Mouse (Mus musculus) right cerebral cortex, adult 18-20 months (tissue): ENCODE results near the gene Cdx2.
A peak's percentile ranks its signal among the peaks of the same experiment; 100 is the strongest.

Experiments used
- DNase-seq: peaks from one replicate; pipeline ENCODE4 v3.0.0; 2022; ENCODE audit warnings: mixed read lengths

Cdx2 gene

DNA sequence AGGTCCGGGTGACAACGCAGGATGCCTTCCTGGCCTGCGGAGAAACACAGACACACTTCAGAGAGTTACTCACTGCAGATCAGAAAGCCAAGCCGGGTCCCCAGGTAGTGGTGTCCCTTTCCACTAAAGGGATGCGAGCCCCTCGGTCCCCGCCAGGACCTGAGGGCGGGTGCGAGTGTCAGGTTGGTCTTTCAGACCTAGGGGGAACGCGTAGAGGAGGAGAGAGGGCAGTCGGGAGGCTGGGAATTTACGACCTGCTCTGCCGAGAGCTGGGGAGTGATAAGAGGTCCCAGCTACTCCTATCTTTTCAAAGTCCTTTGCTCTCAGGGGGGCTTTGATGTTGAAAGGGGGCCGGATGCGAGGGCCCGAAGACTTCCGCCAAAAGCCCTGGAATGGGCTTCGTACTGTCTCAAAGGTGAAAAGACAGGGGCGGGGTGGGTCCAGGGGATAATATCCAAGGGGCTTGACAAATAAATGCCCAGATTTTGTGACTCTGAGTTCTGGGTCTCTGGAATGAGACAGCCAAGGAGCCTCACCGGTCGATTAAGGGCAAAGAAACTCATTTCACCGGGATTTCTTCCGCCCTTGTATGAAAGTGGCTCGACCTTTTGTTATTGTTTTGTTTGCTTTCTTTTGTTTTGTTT lies 8.5 kb upstream of the Cdx2 start:
- no peak for DNase-seq

DNA sequence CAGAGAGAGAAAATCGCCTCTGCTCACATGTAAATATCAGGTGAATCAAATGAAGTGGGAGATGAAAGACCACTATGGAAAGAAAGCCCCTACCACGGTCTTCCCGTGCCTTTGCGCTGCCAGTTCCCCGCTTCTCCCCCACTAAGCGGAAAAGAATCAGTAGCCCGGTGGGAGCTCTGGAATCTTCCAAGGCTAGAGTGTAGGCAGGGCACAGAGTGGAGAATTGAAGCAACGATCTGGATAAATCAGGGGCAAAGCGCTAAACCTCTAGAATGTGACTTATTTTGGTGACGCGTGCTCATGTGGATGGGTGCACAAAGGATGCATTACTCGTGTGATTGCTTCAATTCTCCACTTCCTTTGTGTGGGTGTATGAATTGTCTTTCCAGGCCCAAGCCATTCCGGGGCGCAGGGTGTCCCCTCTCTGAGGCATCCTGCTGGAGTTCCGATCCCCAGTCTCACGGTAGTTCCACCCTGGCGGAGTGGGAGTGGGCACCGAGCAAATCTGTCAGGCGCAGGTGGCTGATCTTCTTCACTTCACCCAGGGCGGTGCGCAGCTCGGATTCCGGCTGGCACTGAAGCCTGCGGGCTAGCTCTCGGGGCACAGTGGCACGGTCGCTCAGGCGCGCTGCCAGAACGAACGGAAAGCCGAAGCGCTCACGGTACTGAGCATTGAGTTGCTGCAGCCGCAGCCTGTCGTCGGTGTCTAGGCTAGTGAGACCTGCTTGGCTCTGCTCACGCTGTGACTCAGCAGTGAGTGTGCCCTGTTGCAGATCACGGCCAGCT lies 7.8 kb upstream of the Cdx2 start:
- no peak for DNase-seq

DNA sequence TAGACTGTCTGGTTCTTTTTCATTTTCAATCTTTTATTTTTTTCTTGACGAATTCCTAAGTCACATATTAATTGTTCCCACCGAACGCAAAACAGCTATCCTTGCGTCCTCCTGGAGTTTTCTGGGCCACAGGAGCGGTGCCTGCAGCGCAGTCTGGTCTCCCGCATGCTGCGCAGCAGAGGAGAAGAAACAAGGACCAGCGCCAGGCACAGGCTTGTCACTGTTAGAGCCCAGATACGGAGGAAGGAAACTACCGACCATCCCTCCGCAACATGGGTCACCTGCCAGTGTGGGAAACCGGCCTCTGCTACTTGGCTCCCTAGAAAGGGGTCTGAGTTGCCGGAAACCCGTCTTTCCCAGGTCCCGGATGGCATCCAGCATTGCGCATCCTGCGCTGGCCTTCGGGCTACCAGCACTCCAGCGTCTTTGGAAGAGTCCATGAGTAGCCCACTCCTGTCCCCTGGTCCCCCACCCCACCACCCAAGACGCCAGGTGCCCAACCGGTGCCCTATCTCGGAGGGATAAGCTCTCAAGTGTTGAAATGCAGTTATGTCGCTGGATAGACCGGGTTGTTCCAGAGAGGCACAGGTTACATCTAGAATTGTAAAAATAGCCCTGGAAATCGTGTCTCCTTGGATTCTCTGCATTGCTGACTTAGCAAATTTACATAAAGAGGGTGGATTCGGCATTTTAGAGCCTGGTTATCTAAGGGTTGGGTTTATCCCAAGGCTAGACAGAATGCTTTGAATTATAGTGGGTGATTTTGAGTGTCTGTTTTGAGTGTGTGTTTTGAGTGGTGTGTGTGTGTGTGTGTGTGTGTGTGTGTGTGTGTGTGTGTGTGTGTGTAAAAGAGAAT lies 6.0 kb upstream of the Cdx2 start:
- no peak for DNase-seq

DNA sequence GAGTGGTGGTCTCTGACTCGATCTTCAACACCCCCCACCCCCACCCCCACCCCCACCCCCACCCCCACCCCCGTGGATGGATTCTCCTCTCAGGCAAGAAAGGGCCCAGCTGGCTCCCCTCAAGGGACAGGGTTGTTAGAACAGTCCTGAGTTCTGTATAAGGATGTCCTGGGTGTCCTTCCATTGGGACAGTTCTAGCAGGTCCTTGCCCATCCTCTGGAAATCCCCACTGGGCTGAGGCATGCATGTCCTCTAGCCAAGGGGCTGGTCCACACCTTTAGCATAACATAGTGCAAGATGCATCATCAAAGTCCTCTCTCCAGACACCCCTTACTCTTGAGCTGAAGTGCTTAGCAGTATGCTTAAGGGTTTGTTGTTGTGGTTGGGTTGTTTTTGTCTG lies 2.7 kb upstream of the Cdx2 start:
- DNase-seq: no peak

DNA sequence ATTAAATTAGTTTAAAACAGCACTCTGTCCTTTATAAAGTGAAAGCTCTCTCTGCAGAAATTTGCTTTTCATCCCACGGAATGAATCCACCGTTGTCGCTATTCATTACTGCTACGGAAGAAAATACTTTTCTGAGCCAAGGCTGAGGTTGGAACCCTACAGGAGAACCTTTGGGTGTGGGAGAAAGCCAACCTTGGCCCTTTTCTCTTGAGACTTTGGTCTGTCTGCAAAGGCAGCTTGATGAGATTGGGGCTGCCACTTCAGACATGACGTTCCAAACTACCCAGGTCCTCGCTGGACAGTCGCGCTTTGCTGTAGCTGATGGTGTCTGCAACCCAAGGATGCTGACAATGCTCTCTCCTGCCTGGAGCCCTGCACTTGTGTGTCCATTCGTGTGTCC lies 1.4 kb upstream of the Cdx2 start:
- no peak for DNase-seq

DNA sequence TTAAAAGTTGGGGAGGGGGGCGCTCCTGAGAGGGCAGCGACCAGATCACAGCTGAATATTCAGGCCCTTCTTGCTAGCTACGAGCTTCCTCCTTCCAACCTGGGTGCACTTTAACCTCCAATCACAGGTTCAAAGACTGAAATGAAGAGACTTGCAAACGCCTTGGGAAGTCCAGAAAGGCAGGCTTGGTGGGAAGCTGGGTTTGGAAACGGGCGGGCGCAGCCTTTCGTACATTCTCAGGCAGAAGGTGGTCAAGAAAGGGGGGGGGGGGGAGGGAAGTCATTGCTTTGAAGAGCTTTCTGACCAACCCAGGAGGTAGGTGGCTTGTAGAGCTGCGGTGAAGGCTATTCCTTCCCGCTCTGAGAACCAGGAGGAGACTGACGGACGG lies 322 bp upstream of the Cdx2 start:
- no peak for DNase-seq

DNA sequence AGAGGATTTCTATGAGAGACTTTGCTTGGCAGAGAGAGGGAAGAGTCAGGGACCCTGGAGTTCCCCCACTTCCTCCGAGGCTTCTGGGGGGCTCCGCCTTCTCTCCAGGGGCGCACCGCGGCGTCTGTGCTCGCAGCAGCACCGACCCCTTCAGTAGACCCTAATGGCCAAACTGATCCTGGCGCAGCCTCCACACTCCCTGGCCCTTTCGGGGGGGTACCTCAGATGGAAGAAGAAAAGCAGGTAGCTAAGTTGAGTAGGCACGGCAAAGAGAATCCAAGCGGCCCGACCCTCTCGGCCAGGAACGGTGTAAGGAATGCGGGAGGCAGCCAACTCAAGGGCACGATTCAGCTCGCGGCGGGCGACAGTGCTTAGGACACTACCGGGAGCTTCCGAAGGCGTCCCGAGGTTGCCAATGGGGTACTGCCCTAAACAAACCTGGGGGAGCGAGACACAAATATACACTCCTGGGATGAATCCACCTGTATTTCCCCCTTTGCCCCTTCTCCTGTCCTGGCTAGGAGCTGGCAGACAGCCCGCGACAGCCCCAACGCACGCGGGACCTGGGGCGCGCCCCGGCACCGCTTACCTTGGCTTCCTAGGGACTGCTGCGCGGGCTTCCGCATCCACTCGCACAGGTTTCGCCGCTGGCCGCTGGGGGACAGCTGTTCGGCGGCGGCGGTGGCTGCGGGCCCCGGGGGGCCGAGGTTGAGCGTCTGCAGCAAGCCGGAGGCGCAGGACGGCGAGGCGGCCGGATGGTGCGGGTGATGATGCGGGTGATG lies 1.0 kb downstream of the Cdx2 start:
- DNase-seq: no peak

DNA sequence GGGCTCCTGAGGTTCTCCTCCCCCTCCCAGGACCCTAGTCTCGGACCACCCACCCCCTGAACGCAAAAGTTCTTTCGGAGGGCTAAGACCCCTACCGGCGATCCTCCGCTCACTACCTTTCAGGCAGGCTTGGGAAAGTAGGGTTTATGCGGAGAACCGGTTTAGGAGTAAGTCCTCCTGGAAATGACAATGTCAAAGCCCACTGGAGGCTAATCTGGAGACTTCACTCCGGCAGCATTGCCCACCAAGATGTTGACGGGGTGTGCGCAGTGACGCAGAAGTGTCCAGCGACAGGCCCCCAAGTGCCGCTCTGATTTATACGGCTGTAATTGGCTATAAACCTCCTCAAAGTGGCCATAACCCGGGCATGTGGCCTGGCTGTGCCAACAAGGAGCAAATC lies 1.9 kb downstream of the Cdx2 start:
- DNase-seq: no peak

DNA sequence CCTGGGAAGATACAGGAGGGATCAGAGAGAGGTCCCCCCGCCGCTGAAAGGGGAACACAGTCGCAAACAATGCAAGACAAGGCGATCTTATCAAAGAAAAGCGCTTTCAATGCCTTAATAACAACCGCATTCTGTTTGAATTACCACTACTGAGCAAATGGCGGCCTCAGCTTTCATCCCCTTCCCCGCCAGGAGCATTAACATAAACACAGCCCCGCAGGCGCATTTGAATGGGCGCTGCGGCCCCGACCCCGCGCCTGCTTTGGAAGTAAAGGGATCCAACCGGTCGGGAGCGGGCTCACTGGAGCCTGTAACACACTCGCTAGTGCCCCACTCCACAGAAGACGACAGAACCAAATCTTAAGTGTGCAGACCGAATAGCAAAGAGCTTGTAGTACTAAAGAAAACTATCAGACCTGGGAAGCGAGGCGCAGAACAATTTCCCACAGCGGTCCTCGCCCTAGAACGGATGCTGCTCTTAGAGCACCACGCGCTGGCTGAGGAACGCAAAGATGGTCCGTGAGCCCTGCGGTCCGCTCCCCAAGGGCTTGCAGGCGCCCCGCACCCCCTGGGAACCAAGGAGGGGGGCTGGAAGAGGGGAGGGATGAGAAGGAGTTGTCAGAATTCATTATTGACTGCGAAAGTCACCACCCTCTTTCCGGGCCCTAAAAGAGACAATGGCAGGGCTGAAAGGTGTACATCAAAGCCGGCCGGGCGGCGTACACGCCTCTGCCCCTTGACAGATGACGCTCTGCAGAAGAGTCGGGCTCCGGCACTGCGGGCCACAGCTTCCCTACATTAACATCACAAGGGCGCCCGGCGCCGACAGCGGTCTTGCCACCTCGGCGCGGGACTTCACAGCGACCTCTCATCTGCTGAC lies 2.6 kb downstream of the Cdx2 start:
- no peak for DNase-seq

DNA sequence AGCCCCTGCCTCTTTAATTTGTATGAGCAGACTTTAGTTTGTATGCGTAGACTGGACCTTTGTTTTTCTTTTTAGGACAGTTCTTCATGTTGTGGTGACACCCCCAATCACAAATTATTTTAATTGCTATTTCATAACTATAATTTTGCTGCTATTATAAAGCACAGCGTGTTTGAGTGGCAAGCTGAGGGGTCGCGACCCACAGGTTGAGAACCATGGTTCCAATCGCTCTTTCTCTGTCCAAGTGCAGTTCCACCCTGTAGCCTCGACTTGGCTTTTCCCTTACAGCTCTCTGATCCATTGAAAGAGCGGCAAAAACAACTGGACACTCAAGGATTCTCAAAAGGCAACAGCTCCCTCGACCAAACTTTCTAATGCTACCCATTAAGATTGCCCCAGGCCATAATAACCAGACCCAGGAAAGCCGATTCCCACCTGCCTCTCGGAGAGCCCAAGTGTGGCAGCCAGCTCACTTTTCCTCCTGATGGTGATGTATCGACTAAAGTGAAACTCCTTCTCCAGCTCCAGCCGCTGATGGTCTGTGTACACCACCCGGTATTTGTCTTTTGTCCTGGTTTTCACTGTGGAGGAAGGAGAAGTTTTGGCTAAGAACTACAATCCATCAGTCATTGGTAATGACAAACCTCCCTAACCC lies 4.2 kb downstream of the Cdx2 start:
- no peak for DNase-seq

DNA sequence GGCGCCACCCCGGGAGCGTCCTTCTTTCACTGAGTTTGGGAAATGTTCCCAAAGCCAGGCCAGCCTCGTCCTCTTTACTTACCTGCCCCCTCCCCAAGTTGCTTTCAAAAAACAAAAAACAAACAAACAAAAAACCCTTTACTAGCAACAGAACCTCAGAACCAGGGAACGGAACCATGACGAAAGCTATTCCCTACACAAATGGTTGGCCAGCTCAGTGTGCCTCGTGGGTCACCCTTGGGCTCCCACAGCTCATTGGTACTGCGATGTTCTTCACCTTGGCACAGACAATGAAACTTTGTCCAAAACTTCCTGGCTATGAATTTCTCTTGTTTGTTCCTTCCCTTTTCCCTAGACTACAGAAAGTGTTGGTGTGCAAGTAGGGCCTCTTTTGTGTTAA lies 4.9 kb downstream of the Cdx2 start:
- DNase-seq: no peak

DNA sequence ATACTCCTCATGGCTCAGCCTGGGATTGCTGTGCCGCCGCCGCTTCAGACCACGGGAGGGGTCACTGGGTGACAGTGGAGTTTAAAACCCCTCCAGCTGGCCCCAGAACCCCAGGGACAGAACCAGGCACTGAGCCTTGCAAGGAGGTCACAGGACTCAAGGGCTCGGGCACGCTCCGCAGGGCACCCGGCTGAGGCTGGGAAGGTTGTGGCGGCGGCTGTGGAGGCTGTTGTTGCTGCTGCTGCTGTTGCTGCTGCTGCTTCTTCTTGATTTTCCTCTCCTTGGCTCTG lies 5.3 kb downstream of the Cdx2 start:
- DNase-seq: no peak

DNA sequence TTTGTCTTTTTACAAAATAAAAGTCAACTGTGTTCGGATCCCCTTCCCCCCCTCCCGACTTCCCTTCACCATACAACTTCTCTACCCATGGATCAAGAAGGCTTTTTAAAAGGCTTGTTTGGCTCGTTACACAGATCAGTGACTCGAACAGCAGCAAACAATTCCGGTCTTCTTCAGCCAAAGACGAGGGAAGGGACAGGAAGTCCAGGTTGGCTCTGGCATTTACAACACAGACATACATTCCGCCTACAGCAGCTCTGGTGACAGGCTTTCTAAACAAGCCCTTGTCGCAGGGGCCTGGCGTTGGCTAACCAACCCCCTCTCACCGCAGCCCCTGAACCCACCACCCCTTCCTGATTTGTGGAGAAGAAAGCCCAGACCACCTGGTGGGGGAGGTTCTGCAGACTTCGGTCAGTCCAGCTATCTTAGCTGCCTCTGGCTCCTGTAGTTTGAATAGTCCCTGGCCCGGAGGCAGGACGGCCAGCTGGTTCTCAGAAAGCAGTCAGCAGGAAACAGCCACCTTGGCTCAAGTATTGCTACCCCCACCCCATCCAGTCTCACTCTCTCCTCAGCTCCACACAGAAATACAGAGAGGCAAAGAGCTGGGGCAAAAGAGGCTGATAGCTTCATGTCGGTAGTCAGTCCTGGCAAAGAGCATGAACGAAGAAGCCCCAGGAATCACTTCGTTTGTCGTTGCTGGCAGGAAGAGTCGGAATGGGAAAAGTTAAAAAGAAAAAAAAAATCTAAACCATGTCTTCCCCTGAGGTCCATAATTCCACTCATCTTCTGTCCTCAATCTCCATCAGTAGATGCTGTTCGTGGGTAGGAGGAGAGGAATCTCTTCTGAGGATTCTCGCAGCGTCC lies 5.9 kb downstream of the Cdx2 start:
- DNase-seq: no peak

DNA sequence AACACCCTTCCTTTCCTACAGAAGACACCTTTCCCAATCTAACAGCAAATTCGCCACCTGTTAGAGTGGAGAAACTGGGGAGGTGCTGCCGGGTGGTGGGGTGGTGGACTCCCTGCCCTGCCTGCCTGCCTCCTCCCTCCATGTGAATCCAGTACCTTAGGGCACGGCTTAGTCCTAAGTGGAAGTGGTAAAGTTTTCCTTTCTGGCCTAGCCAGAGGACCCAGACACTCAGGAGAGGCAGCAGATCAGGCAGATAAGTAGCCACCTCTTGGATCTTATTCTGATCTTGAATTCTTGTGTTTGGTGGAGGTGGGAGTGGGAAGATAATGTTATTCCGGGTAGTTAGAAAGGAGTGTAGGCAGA lies 7.1 kb downstream of the Cdx2 start:
- no peak for DNase-seq

DNA sequence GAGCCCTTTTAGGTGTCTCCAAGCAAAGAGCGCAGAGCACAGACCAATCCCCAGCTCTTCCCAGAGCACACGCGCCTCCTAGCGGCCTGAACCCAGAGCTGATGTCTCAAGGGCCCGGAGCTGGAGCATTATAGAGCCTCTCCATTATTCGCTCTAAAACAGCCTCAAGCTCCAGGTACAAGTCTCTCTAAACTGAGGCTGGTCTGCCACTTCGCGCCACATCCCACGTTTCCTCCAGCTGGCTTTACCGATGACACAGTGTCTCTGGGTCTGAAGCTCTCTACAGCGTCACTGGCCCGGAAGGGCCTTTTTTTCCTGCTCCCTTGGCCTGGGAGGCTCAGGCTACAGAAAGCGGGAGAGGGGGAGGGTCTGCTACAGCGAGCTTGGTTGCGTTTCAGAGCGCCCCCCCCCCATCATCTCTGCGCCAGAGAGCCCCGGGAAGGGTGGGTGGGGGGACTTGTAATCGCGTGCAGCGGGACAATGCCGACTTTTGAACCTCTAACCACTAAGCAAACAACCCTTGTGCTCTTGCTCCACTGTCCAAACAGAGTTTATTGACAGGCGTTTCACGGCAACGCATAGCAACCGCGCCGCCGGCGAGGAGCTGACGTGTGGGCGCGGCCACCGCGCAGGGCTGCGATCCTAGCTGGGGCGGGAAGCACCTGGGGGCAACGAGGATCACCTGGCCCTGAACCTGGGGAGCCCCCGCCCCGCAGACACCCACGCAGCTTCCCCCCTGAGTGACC lies 7.6 kb downstream of the Cdx2 start:
- peak; percentile 11 for DNase-seq

DNA sequence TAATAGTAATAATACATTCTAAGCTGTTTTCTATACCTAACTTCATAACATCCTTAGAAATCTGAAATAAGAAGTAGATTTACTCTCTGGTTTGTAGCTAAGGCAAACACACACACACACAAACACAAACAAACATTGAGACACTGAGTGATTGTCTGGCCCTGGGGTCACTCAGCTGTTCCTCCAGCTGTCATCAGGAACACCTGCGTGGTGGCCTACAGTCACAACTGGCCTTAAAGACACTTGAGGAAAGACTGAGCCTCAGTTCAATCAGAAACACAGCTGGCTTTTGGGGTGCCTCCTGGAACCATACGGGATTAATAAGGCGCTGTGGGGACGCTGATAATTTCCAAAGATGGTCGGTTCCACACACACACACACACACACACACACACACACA lies 9.8 kb downstream of the Cdx2 start:
- no peak for DNase-seq

DNA sequence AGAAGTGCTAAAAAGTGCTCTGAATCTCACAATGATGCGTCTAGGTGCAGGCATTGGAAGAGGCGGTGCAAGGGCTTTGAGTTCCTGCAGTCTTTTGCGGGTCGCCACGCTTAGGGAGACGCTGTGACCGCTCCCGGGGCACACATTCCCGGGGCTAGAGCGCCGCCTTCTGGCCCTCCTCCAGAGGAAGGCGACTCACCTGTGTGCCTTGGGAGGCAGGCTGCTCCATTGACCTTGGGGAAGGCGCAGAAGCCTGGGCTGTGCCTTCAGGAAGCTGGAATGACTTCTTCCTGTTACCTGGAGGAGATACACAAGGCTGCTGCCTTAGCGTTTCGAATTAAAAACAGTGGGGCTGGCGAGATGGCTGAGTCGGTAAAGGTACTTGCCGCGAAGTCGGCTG lies 12.9 kb downstream of the Cdx2 start:
- no peak for DNase-seq

DNA sequence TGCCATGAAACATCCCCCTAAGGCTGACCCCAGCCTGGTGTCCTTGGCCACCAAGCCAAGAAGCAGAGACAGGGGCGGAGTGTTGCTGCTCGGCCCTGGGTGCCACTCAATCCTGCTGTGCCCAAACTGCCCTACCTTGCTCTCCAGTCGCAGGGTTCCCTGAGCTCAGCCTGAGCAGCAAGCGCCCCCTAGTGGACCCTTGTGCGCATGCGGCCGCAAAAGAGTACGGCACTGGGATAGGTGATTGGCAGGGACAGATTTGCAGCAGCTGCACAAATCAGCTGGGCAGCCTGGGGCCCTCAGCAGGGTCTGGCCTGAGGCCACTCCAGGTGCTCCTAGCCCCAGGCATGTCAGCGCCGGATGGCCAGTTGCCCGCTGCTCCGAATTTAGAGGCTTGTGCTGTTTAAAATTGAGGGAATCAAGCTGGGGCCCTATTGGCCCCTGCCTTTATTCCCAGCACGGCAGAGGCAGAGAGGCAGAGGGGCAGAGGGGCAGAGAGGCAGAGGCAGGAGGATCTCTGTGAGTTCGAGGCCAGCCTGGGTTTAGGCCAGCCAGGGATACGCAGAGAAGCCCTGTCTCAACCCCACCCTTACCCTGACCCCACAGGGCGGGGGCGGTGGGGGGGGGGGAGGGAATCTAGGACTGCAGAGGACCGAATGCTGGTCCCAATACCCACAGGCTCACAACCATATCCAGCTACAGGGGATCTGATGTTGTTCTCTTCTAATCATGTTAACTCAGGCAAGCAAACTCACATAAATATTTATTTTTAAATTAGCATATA lies 13.8 kb downstream of the Cdx2 start:
- DNase-seq: peak; percentile 17

DNA sequence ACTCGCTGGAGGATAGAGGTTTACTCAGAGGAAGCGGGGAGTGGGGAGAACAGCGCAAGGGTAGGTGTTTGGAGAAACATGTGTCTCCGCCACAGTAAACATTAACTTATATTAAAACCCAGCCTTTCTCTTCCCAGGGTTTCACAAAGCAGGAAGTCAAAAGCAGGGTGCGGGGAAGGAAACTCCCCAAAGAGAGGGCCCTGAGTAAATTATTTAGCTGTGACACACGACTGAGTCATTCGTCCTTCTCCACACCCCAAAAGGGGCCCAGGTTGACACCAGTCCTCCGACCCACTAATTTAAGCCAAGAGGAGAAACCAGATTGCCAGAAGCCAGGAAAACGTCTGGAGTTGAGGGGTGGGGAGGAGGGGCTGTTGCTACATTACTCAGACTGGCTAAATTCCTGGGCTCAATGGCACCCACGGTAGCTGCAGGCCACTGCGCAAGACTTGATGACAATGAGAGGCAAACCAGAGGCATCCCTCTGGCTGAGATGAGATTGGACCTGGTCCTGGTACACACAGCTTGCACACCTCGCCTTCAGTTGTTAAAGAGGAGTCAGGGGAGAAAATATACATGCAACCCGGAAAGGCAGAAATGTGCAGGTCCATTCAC lies 14.5 kb downstream of the Cdx2 start:
- DNase-seq: no peak
